Mouse (Mus musculus) bone marrow, adult 2 months (tissue): Measurements from ENCODE around the gene Spink4.

Experiments
- CTCF ChIP-seq: fragments of 200-500 bp; IDR thresholded peaks from 2 replicates; pipeline ENCODE4 v1.5.1; 2011; ENCODE audit warnings: low read length, control low read depth; ENCODE audit not compliant: control insufficient read depth, insufficient read depth
- POLR2A ChIP-seq: fragments of 200-500 bp; IDR thresholded peaks from 2 replicates; pipeline ENCODE4 v1.6.1; 2011; ENCODE audit warnings: low read depth, mild to moderate bottlenecking, control low read depth, low read length, borderline replicate concordance; ENCODE audit not compliant: control insufficient read depth

- TF ChIP-seq CTCF (no peak), POLR2A (no peak)
These were observed 49.6 kb upstream of the Spink4 start for GRCm38 (mm10) chr4:40870206-40870605.
